Mouse (Mus musculus) stomach, embryonic 15.5 days (tissue): ENCODE data around the gene Dad1. TPM values are rescaled to one million over a fixed set of nuclear protein-coding genes. Genes with fewer than 3 reads are reported as not detected.

Experiments used
- ATAC-seq: fragments of 200-750 bp; cut with Nextera tagmentation; 2 replicates; pipeline ENCODE4 v1.8.0; 2017; ENCODE audit warnings: low read depth, moderate number of reproducible peaks, moderate TSS enrichment; ENCODE audit not compliant: insufficient read depth, low FRiP score
- H3K27ac ChIP-seq: fragments of 300-500 bp; sonication (generic); 2 replicates; pipeline ENCODE4 v1.5.1; 2015; ENCODE audit warnings: mild to moderate bottlenecking, inconsistent platforms
- H3K27me3 ChIP-seq: fragments of 300-500 bp; sonication (generic); replicated peaks from 2 replicates; pipeline ENCODE4 v1.6.1; 2015; ENCODE audit warnings: inconsistent platforms
- H3K36me3 ChIP-seq: fragments of 300-500 bp; sonication (generic); 2 replicates; pipeline ENCODE4 v1.6.1; 2015; ENCODE audit warnings: inconsistent platforms
- H3K4me1 ChIP-seq: fragments of 300-500 bp; sonication (generic); 2 replicates; pipeline ENCODE4 v1.6.1; 2015; ENCODE audit warnings: inconsistent platforms
- H3K4me2 ChIP-seq: fragments of 300-500 bp; sonication (generic); 2 replicates; pipeline ENCODE4 v1.6.1; 2015; ENCODE audit warnings: mild to moderate bottlenecking, inconsistent platforms
- H3K4me3 ChIP-seq: fragments of 300-500 bp; sonication (generic); replicated peaks from 2 replicates; pipeline ENCODE4 v1.5.1; 2015; ENCODE audit warnings: inconsistent platforms
- H3K9ac ChIP-seq: fragments of 300-500 bp; sonication (generic); 2 replicates; pipeline ENCODE4 v1.6.1; 2015; ENCODE audit warnings: inconsistent platforms
- H3K9me3 ChIP-seq: fragments of 300-500 bp; sonication (generic); 2 replicates; pipeline ENCODE4 v1.6.1; 2016; ENCODE audit warnings: inconsistent platforms
- WGBS: fragments of 180-500 bp; shearing (Covaris S2); methylation state at CpG from one replicate; pipeline ENCODE4 v1.1.7; 2015; 5-methylcytosine and 5-hydroxymethylcytosine counted together
- polyA plus RNA-seq: library from polyadenylated mRNA; unstranded; fragments of >200 nt; fragmentation: Nextera tagmentation; extraction: Ambion mirVana; gene quantifications from 2 replicates; pipeline ENCODE4 v1.2.1, GENCODE M21; 2015

Gene Dad1
- polyA plus RNA-seq, 1 experiment from 2014 or later = 436 TPM

GRCm38 (mm10) chr14:54222289-54222727, 31.6 kb downstream of the Dad1 start:
- Histone ChIP-seq H3K27ac (no peak overlapping the region), H3K4me1 (peaks cover 11% of the 10 kb centered on the region; the same call in 1 of the 2 replicates), H3K9ac (no peak overlapping the region), H3K27me3 (no peaks in the 10 kb centered on the region), H3K4me3 (no peak overlapping the region), H3K36me3 (no peaks in the 10 kb centered on the region), H3K4me2 (no peak overlapping the region), H3K9me3 (no peaks in the 10 kb centered on the region)
- WGBS = 79% methylated on average over 8 of the region's 8 CpGs
- ATAC-seq = no peak

- Histone ChIP-seq H3K4me3 (no peak overlapping the region), H3K9ac (no peak overlapping the region), H3K9me3 (no peaks in the 10 kb centered on the region), H3K36me3 (no peaks in the 10 kb centered on the region), H3K4me1 (peaks cover 6% of the 10 kb centered on the region; the same call in 1 of the 2 replicates), H3K27ac (no peak overlapping the region), H3K27me3 (no peaks in the 10 kb centered on the region), H3K4me2 (no peak overlapping the region)
- no peak for ATAC-seq
- 91% methylated on average over 6 of the region's 6 CpGs for WGBS
Measured at GRCm38 (mm10) chr14:54221641-54222040, 32.3 kb downstream of the Dad1 start.

GRCm38 (mm10) chr14:54220726-54221494, 33.0 kb downstream of the Dad1 start:
- WGBS = 71% methylated on average over 8 of the region's 8 CpGs
- no peak overlapping the region for H3K27ac ChIP-seq
- no peak for ATAC-seq

GRCm38 (mm10) chr14:54219849-54220248, 34.1 kb downstream of the Dad1 start:
- ATAC-seq = no peak
- Histone ChIP-seq H3K9me3 (no peaks in the 10 kb centered on the region), H3K27me3 (no peaks in the 10 kb centered on the region), H3K27ac (no peak overlapping the region), H3K4me1 (peaks cover 6% of the 10 kb centered on the region; the same call in 1 of the 2 replicates), H3K36me3 (no peaks in the 10 kb centered on the region), H3K9ac (no peak overlapping the region), H3K4me3 (no peak overlapping the region), H3K4me2 (no peak overlapping the region)
- WGBS = 52% methylated on average over 7 of the region's 7 CpGs

More at GRCm38 (mm10) chr14:54220726-54221494, 33.0 kb downstream of the Dad1 start:
- Histone ChIP-seq H3K9ac (no peak overlapping the region), H3K4me3 (no peak overlapping the region), H3K4me2 (no peak overlapping the region), H3K9me3 (no peaks in the 10 kb centered on the region), H3K36me3 (no peaks in the 10 kb centered on the region), H3K27me3 (no peaks in the 10 kb centered on the region), H3K4me1 (peaks cover 6% of the 10 kb centered on the region; the same call in 1 of the 2 replicates)

GRCm38 (mm10) chr14:54219256-54219655, 34.6 kb downstream of the Dad1 start:
- Histone ChIP-seq H3K4me2 (no peak overlapping the region), H3K4me1 (no peaks in the 10 kb centered on the region), H3K4me3 (no peak overlapping the region), H3K27me3 (no peaks in the 10 kb centered on the region), H3K9me3 (no peaks in the 10 kb centered on the region), H3K9ac (no peak overlapping the region), H3K27ac (no peak overlapping the region), H3K36me3 (no peaks in the 10 kb centered on the region)
- no peak for ATAC-seq
- WGBS = 40% methylated on average over 8 of the region's 8 CpGs

GRCm38 (mm10) chr14:54218721-54219120, 35.2 kb downstream of the Dad1 start:
- Histone ChIP-seq H3K4me2 (no peak overlapping the region), H3K9ac (no peak overlapping the region), H3K36me3 (no peaks in the 10 kb centered on the region), H3K4me1 (no peaks in the 10 kb centered on the region), H3K27ac (no peak overlapping the region), H3K27me3 (no peaks in the 10 kb centered on the region), H3K9me3 (no peaks in the 10 kb centered on the region), H3K4me3 (no peak overlapping the region)
- WGBS = 59% methylated on average over 9 of the region's 9 CpGs
- ATAC-seq = no peak

- Histone ChIP-seq H3K4me2 (no peak overlapping the region), H3K4me1 (no peaks in the 10 kb centered on the region), H3K36me3 (no peaks in the 10 kb centered on the region), H3K9ac (no peak overlapping the region), H3K27me3 (no peaks in the 10 kb centered on the region), H3K27ac (no peak overlapping the region), H3K9me3 (no peaks in the 10 kb centered on the region), H3K4me3 (no peak overlapping the region)
- 41% methylated on average over 1 of the region's 1 CpGs for WGBS
- ATAC-seq = no peak
Measured at GRCm38 (mm10) chr14:54218233-54218632, 35.7 kb downstream of the Dad1 start.

GRCm38 (mm10) chr14:54216126-54216525, 37.8 kb downstream of the Dad1 start:
- 82% methylated on average over 7 of the region's 7 CpGs for WGBS

GRCm38 (mm10) chr14:54214901-54215300, 39.0 kb downstream of the Dad1 start:
- ATAC-seq = no peak

More at GRCm38 (mm10) chr14:54216126-54216525, 37.8 kb downstream of the Dad1 start:
- Histone ChIP-seq H3K27me3 (no peaks in the 10 kb centered on the region), H3K9ac (no peak overlapping the region), H3K4me2 (no peak overlapping the region), H3K9me3 (no peaks in the 10 kb centered on the region), H3K4me1 (no peaks in the 10 kb centered on the region), H3K4me3 (no peak overlapping the region), H3K27ac (no peak overlapping the region), H3K36me3 (no peaks in the 10 kb centered on the region)
- ATAC-seq = no peak

GRCm38 (mm10) chr14:54214477-54214876, 39.4 kb downstream of the Dad1 start:
- no peaks in the 10 kb centered on the region for H3K4me1 ChIP-seq
- H3K27ac ChIP-seq = no peak overlapping the region; the same call in 1 of the 2 replicates
- no peak overlapping the region for H3K9ac ChIP-seq
- H3K4me2 ChIP-seq = no peak overlapping the region
- no peak for ATAC-seq
- H3K9me3 ChIP-seq = no peaks in the 10 kb centered on the region
- 29% methylated on average over 2 of the region's 2 CpGs for WGBS
- H3K4me3 ChIP-seq = no peak overlapping the region
- no peaks in the 10 kb centered on the region for H3K27me3 ChIP-seq
- no peaks in the 10 kb centered on the region for H3K36me3 ChIP-seq

More at GRCm38 (mm10) chr14:54214901-54215300, 39.0 kb downstream of the Dad1 start:
- Histone ChIP-seq H3K9ac (no peak overlapping the region), H3K27me3 (no peaks in the 10 kb centered on the region), H3K27ac (no peak overlapping the region; the same call in 1 of the 2 replicates), H3K4me2 (no peak overlapping the region), H3K4me1 (no peaks in the 10 kb centered on the region), H3K4me3 (no peak overlapping the region), H3K9me3 (no peaks in the 10 kb centered on the region), H3K36me3 (no peaks in the 10 kb centered on the region)
- 52% methylated on average over 10 of the region's 10 CpGs for WGBS

- Histone ChIP-seq H3K9me3 (no peaks in the 10 kb centered on the region), H3K36me3 (no peaks in the 10 kb centered on the region), H3K9ac (no peak overlapping the region), H3K4me2 (no peak overlapping the region), H3K4me1 (no peaks in the 10 kb centered on the region), H3K4me3 (no peak overlapping the region), H3K27ac (no peak overlapping the region), H3K27me3 (no peaks in the 10 kb centered on the region)
- WGBS = 74% methylated on average over 2 of the region's 2 CpGs
- ATAC-seq = no peak
Measured at GRCm38 (mm10) chr14:54213734-54214133, 40.2 kb downstream of the Dad1 start.

GRCm38 (mm10) chr14:54211755-54212154, 42.1 kb downstream of the Dad1 start:
- no peak overlapping the region for H3K4me2 ChIP-seq

More at GRCm38 (mm10) chr14:54211755-54212154, 42.1 kb downstream of the Dad1 start:
- no peak for ATAC-seq
- no peaks in the 10 kb centered on the region for H3K9me3 ChIP-seq
- H3K27me3 ChIP-seq = no peaks in the 10 kb centered on the region
- no peak overlapping the region for H3K27ac ChIP-seq
- H3K9ac ChIP-seq = no peak overlapping the region
- no peaks in the 10 kb centered on the region; the same call in none of the 2 replicates for H3K4me1 ChIP-seq
- no peaks in the 10 kb centered on the region for H3K36me3 ChIP-seq
- H3K4me3 ChIP-seq = no peak overlapping the region
- 88% methylated on average over 5 of the region's 5 CpGs for WGBS
